Mouse (Mus musculus) liver, embryonic 14.5 days (tissue): ENCODE measurements around the gene Gm21983.

Experiments
- CTCF ChIP-seq: IDR thresholded peaks from 2 replicates; pipeline ENCODE4 v1.5.1; 2016; ENCODE audit warnings: antibody characterized with exemption, low read depth, control low read depth
- EP300 ChIP-seq: IDR thresholded peaks from 2 replicates; pipeline ENCODE4 v1.6.1; 2016; ENCODE audit warnings: antibody characterized with exemption, low read depth

GRCm38 (mm10) chr7:27192434-27192833 is 11.5 kb upstream of the Gm21983 start:
- TF ChIP-seq EP300 (no peak), CTCF (no peak)
